Mouse (Mus musculus) layer of hippocampus, adult 6 months (tissue): ENCODE data around the gene Fbln1. TPM values are rescaled to one million over a fixed set of nuclear protein-coding genes. Genes with fewer than 3 reads are reported as not detected.

ENCODE experiments used
- long read RNA-seq, 2 experiments: library from polyadenylated mRNA; unstranded; transcript quantifications; one replicate each; pipeline ENCODE4 v2.0.0; 2019 to 2020
- polyA plus RNA-seq: library from polyadenylated mRNA; unstranded; fragments of <200 nt; fragmentation: Nextera tagmentation; gene quantifications from 2 replicates; pipeline ENCODE4 v1.2.3, GENCODE M21; 2021

Fbln1 gene
- polyA plus RNA-seq, result 17.4 and 19.4 TPM in 2 replicates
- long read RNA-seq, experiment 1, transcript Fbln1-201 (17 exons, 3,659 nt), result minor isoform, 17 of 50 reads
- long read RNA-seq, experiment 1, transcript Fbln1-202 (15 exons, 2,273 nt), result major isoform, 19 of 50 reads
- long read RNA-seq, experiment 1, partial matches to known transcripts, result 13 of 50 reads
- long read RNA-seq, experiment 1, other reads (novel, unspliced or antisense), result 1 of 50 reads
- long read RNA-seq, experiment 2, transcript Fbln1-201 (17 exons, 3,659 nt), result minor isoform, 28 of 91 reads
- long read RNA-seq, experiment 2, transcript Fbln1-202 (15 exons, 2,273 nt), result major isoform, 49 of 91 reads
- long read RNA-seq, experiment 2, partial matches to known transcripts, result 9 of 91 reads
- long read RNA-seq, experiment 2, other reads (novel, unspliced or antisense), result 5 of 91 reads

DNA sequence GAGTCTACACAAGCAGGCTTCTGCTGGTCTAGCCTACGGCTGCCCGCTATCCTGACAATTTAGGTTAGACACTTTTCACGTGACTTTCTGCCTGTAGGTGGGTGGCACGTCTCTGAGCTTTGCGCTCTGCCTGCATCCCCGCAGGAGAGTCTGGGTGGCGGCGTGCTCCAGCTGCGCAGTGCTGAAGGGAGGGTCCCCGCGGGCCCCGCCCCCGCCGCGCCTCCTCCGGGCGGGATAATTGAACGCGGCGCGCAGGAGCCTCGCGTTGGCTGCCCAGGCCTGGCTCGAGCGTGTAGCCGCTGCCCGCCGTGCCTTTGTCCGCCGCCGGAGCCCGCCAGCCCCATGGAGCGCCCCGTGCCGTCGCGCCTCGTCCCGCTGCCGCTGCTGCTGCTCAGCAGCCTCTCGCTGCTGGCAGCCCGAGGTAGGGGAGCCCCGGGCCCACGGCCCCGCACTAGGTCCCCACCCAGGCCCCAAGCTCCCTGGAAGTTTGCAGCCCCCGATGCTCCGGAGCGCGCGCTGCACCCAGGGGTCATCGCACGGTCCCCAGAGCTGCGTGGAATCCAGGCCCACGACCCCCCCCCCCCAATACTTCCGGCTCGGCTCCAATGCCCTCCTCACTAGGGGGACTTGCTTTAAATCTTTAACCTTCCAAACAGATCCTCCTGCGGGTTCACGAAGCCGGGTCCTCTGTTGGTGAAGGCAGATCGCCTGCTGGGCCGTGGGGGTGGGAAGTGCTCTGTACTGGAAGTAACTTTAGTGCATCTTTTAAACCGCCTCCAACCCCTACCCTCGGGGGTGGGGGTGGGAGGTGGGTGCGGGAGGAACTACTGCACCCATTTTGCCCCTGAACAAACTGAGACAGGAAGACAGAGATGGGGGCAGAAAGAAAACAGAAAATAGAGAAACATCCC, at the start of gene Fbln1:
Gene Fbln1 (plus strand): TSS at position 158 of the 911 bp plus-strand sequence.

GRCm38 (mm10) chr15:85335671-85336300, 130.0 kb downstream of the Fbln1 start, which contains the start of gene Atxn10:
Atxn10 (plus strand) TSS chr15:85336245.

Other genes with a start within 250 kb of the Fbln1 start
- 4.2 and 4.6 TPM in 2 replicates for gene 5031439G07Rik, start 217.4 kb upstream of the Fbln1 start, polyA plus RNA-seq
- 0.25 TPM in 1 of 2 replicates, not detected in the other for gene Upk3a, start 188.8 kb upstream of the Fbln1 start, polyA plus RNA-seq
- 17.4 and 18.1 TPM in 2 replicates for gene Fam118a, start 177.0 kb upstream of the Fbln1 start, polyA plus RNA-seq
- gene Smc1b, start 74.0 kb upstream of the Fbln1 start, polyA plus RNA-seq, result 0.05 and 0.08 TPM in 2 replicates
- gene Ribc2, start 73.9 kb upstream of the Fbln1 start, polyA plus RNA-seq, result 0.74 and 1.2 TPM in 2 replicates
- gene Atxn10, start 130.3 kb downstream of the Fbln1 start, polyA plus RNA-seq, result 321 and 350 TPM in 2 replicates